Mouse (Mus musculus) gastrocnemius, adult 8-10 months (tissue): ENCODE results near the gene Ppp1r10. TPM values are rescaled to one million over a fixed set of nuclear protein-coding genes. Genes with fewer than 3 reads are reported as not detected.

Experiments
- microRNA-seq: library from miRNA; unstranded; fragments of <30 nt; microRNA quantifications from one replicate; pipeline ENCODE4 v1.2.0, GENCODE M21; 2022
- total RNA-seq, 4 experiments: library from RNA; stranded (reverse); gene quantifications; 2 replicates each; pipeline ENCODE4 v1.2.4; 2022

Ppp1r10 gene
- total RNA-seq, 4 experiments from 2014 or later = 13.0 to 30.1 (median 14.3) TPM

Small RNAs within 50 kb of the gene (microRNA-seq; reads per million reads assigned to microRNA genes)
- gene Gm28033 (not detected), gene Mir1894 (not detected), gene Mir877 (29.1 reads per million, percentile 30 among the genes with 10 or more reads in this experiment)

Other genes starting within 250 kb of the Ppp1r10 start
- gene Vars2, start 248.8 kb upstream of the Ppp1r10 start, total RNA-seq = 10 to 100 TPM in 2 of 4 experiments, 1 to 10 TPM in 2; 9.0 to 15.4 (median 10.3) TPM
- gene Gtf2h4, start 242.7 kb upstream of the Ppp1r10 start, total RNA-seq = 10 to 100 TPM; 16.0 to 21.6 (median 17.9) TPM
- 10 to 100 TPM; 13.7 to 20.0 (median 15.9) TPM for gene Ddr1, start 211.8 kb upstream of the Ppp1r10 start, total RNA-seq
- gene Ier3, start 94.8 kb upstream of the Ppp1r10 start, total RNA-seq = 1 to 10 TPM; 5.6 to 7.8 (median 6.6) TPM
- 10 to 100 TPM; 52.6 to 67.2 (median 55.9) TPM for gene Flot1, start 93.2 kb upstream of the Ppp1r10 start, total RNA-seq
- gene Tubb5, start 78.1 kb upstream of the Ppp1r10 start, total RNA-seq = 10 to 100 TPM; 26.7 to 34.5 (median 28.3) TPM
- 1 to 10 TPM; 3.2 to 5.0 (median 4.0) TPM for gene Mdc1, start 74.9 kb upstream of the Ppp1r10 start, total RNA-seq
- 1 to 10 TPM in 2 of 4 experiments, under 1 TPM in 2; 0.52 to 2.6 (median 1.4) TPM for gene Nrm, start 55.1 kb upstream of the Ppp1r10 start, total RNA-seq
- gene Ppp1r18, start 50.8 kb upstream of the Ppp1r10 start, total RNA-seq = 1 to 10 TPM; 2.4 to 4.7 (median 3.3) TPM
- gene Dhx16, start 36.6 kb upstream of the Ppp1r10 start, total RNA-seq = 10 to 100 TPM; 13.5 to 16.8 (median 16.0) TPM
- gene 2310061I04Rik, start 19.0 kb upstream of the Ppp1r10 start, total RNA-seq = 10 to 100 TPM; 52.7 to 68.7 (median 62.6) TPM
- 1 to 10 TPM; 2.9 to 4.4 (median 3.6) TPM for gene Atat1, start 6.4 kb upstream of the Ppp1r10 start, total RNA-seq
- gene Mrps18b, start within 50 bp of the Ppp1r10 start, total RNA-seq = 10 to 100 TPM; 57.4 to 60.4 (median 58.1) TPM
- 10 to 100 TPM; 74.2 to 79.3 (median 78.7) TPM for gene Abcf1, start 53.3 kb downstream of the Ppp1r10 start, total RNA-seq
- 10 to 100 TPM; 24.1 to 31.8 (median 29.1) TPM for gene Gnl1, start 63.4 kb downstream of the Ppp1r10 start, total RNA-seq
- 1 to 10 TPM; 1.5 to 2.5 (median 1.9) TPM for gene Prr3, start 63.8 kb downstream of the Ppp1r10 start, total RNA-seq
- gene H2-T24, start 104.1 kb downstream of the Ppp1r10 start, total RNA-seq = 1 to 10 TPM in 1 of 4 experiments, under 1 TPM in 3; 0.82 to 1.6 (median 0.93) TPM
- 1 to 10 TPM; 5.6 to 9.3 (median 7.1) TPM for gene H2-T23, start 116.4 kb downstream of the Ppp1r10 start, total RNA-seq
- gene H2-T22, start 126.3 kb downstream of the Ppp1r10 start, total RNA-seq = 10 to 100 TPM; 11.7 to 14.0 (median 13.0) TPM
- gene Gm6034, start 126.5 kb downstream of the Ppp1r10 start, total RNA-seq = not detected
- 1 to 10 TPM; 1.8 to 2.7 (median 2.2) TPM for gene Gm11127, start 141.9 kb downstream of the Ppp1r10 start, total RNA-seq
- under 1 TPM in 1 of 4 experiments, not detected in 3; 0.29 TPM for gene Gm19684, start 205.2 kb downstream of the Ppp1r10 start, total RNA-seq
- gene Gm7030, start 213.0 kb downstream of the Ppp1r10 start, total RNA-seq = not detected